Mouse (Mus musculus): ENCODE measurements around the gene Mob1b. TPM values are rescaled to one million over a fixed set of nuclear protein-coding genes. Genes with fewer than 3 reads are reported as not detected.

Gene Mob1b
- total and polyA plus RNA-seq, 2 experiments from 2014 or later, result 7.8 to 14.9 TPM

- H3K4me1 ChIP-seq (ENCODE audit: insufficient read depth), result no peaks in the 10 kb centered on the region
- DNase-seq, result no peak
- no peak overlapping the region for H3K4me3 ChIP-seq (ENCODE audit: low read depth, low read length)
- no peaks in the 10 kb centered on the region for H3K27me3 ChIP-seq (ENCODE audit: insufficient read depth, low read length)
- no peak overlapping the region for H3K4me2 ChIP-seq (ENCODE audit: low read depth)
- ATAC-seq, result no peak
- no peak overlapping the region for H3K27ac ChIP-seq (ENCODE audit: low read depth, low read length)
- WGBS, result 92% methylated on average over 9 of the region's 9 CpGs
- H3K36me3 ChIP-seq (ENCODE audit: insufficient read depth), result no peaks in the 10 kb centered on the region
- no peak for TF ChIP-seq CTCF (IDR thresholded peaks at IDR 0.05; ENCODE audit: low read depth)
- no peaks in the 10 kb centered on the region for H3K9me3 ChIP-seq (ENCODE audit: low read length)
- no peak overlapping the region for H3K9ac ChIP-seq
Observed at GRCm38 (mm10) chr5:88683706-88684105, 36.9 kb upstream of the Mob1b start.

DNA sequence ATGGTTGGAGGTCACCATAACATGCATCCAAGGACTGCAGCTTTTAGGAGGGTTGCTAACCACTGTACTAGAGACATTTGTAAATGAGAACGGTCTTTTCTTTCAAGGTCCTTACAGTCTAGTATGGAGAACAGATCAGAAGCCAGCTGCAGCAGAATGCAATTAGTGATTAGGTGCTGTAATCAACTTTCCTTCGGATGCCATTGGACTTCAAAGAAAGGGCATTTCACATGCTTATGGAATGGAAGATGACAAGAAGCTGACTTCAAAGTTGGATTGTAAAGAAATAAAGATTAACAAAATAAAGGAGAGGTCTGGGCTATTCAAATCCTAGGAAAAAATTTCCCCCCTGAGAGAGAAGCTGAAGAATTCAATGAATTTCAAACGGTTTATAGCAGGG, 36.4 kb upstream of the Mob1b start:
- ATAC-seq, result no peak
- Histone ChIP-seq H3K27ac (ENCODE audit: low read depth, low read length) (no peak overlapping the region), H3K4me1 (ENCODE audit: insufficient read depth) (no peaks in the 10 kb centered on the region), H3K9me3 (ENCODE audit: low read length) (no peaks in the 10 kb centered on the region), H3K27me3 (ENCODE audit: insufficient read depth, low read length) (no peaks in the 10 kb centered on the region), H3K4me2 (ENCODE audit: low read depth) (no peak overlapping the region), H3K36me3 (ENCODE audit: insufficient read depth) (no peaks in the 10 kb centered on the region), H3K4me3 (ENCODE audit: low read depth, low read length) (no peak overlapping the region), H3K9ac (no peak overlapping the region)
- DNase-seq, result no peak
- no peak for TF ChIP-seq CTCF (IDR thresholded peaks at IDR 0.05; ENCODE audit: low read depth)
- WGBS, result 37% methylated on average over 3 of the region's 3 CpGs

GRCm38 (mm10) chr5:88685306-88685705, 35.3 kb upstream of the Mob1b start:
- no peaks in the 10 kb centered on the region for H3K9me3 ChIP-seq (ENCODE audit: low read length)
- no peaks in the 10 kb centered on the region for H3K4me1 ChIP-seq (ENCODE audit: insufficient read depth)
- no peaks in the 10 kb centered on the region for H3K36me3 ChIP-seq (ENCODE audit: insufficient read depth)
- TF ChIP-seq CTCF (IDR thresholded peaks at IDR 0.05; ENCODE audit: low read depth), result no peak
- no peak for ATAC-seq
- DNase-seq, result no peak
- H3K27ac ChIP-seq (ENCODE audit: low read depth, low read length), result no peak overlapping the region
- no peaks in the 10 kb centered on the region for H3K27me3 ChIP-seq (ENCODE audit: insufficient read depth, low read length)
- no peak overlapping the region for H3K4me3 ChIP-seq (ENCODE audit: low read depth, low read length)
- no peak overlapping the region for H3K4me2 ChIP-seq (ENCODE audit: low read depth)
- WGBS, result 16% methylated on average over 6 of the region's 6 CpGs
- no peak overlapping the region for H3K9ac ChIP-seq

- TF ChIP-seq CTCF (IDR thresholded peaks at IDR 0.05; ENCODE audit: low read depth), result no peak
- Histone ChIP-seq H3K4me1 (ENCODE audit: insufficient read depth) (no peaks in the 10 kb centered on the region), H3K9me3 (ENCODE audit: low read length) (no peaks in the 10 kb centered on the region), H3K4me2 (ENCODE audit: low read depth) (no peak overlapping the region), H3K27me3 (ENCODE audit: insufficient read depth, low read length) (no peaks in the 10 kb centered on the region), H3K27ac (ENCODE audit: low read depth, low read length) (no peak overlapping the region), H3K9ac (no peak overlapping the region), H3K36me3 (ENCODE audit: insufficient read depth) (no peaks in the 10 kb centered on the region), H3K4me3 (ENCODE audit: low read depth, low read length) (no peak overlapping the region)
- no peak for DNase-seq
- 73% methylated on average over 6 of the region's 6 CpGs for WGBS
- no peak for ATAC-seq
Observed at GRCm38 (mm10) chr5:88685745-88686299, 34.8 kb upstream of the Mob1b start.

DNA sequence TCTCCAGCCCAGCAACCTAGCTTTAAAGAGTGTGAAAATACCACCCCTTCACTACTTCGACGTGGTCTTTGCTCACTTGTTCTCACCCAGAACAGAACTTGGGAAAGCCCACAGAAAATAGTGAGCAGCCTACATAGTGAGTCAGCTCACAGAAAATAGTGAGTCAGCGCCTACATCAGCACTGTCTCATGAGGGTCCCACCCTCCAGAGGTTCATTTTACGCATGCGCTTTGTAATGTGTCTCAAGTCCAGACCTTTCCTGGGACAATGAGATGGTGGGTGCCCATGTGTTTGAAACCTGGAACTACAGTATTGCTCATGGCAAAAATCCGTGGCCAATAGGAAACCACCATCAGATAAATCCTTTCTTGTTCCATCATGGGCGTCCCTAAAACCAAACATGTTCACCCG, 32.7 kb upstream of the Mob1b start:
- DNase-seq (no peak), ATAC-seq (no peak)
- Histone ChIP-seq H3K4me1 (ENCODE audit: insufficient read depth) (no peaks in the 10 kb centered on the region), H3K9ac (no peak overlapping the region), H3K27me3 (ENCODE audit: insufficient read depth, low read length) (no peaks in the 10 kb centered on the region), H3K27ac (ENCODE audit: low read depth, low read length) (no peak overlapping the region), H3K4me3 (ENCODE audit: low read depth, low read length) (no peak overlapping the region), H3K9me3 (ENCODE audit: low read length) (no peaks in the 10 kb centered on the region), H3K4me2 (ENCODE audit: low read depth) (no peak overlapping the region), H3K36me3 (ENCODE audit: insufficient read depth) (no peaks in the 10 kb centered on the region)
- TF ChIP-seq CTCF (IDR thresholded peaks at IDR 0.05; ENCODE audit: low read depth), result no peak
- 87% methylated on average over 8 of the region's 8 CpGs for WGBS

DNA sequence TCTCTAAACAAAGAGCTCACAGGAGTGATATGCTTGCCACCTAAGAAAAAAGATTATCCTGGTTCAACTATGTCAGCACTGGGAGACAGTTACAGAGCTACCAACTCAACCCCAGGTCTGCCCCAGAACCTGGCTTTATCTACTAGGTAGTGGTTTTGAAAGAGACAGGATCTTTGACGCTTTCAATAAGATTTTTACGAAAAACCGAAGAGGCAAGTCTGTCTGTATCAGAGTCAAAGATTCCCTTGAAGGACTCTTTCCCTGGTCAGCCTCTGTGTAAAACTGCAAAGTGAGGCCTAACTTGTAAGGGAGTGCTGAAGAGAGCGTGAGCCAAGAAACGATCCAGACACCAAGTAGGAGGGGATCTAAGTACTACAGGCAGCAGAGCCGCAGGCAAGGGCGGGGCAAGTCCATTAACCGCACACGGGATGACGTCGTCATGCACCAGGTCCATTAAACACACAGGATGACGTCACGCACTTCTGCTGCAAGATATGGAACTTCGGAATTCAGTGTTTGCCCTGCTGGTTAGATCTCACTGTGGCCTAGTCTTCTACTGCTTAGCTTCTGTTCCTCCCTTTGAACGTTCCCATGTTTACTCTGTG, 32.0 kb upstream of the Mob1b start:
- Histone ChIP-seq H3K36me3 (ENCODE audit: insufficient read depth) (no peaks in the 10 kb centered on the region), H3K27me3 (ENCODE audit: insufficient read depth, low read length) (no peaks in the 10 kb centered on the region), H3K9ac (no peak overlapping the region), H3K27ac (ENCODE audit: low read depth, low read length) (no peak overlapping the region), H3K4me2 (ENCODE audit: low read depth) (no peak overlapping the region), H3K9me3 (ENCODE audit: low read length) (no peaks in the 10 kb centered on the region), H3K4me1 (ENCODE audit: insufficient read depth) (no peaks in the 10 kb centered on the region), H3K4me3 (ENCODE audit: low read depth, low read length) (no peak overlapping the region)
- no peak for TF ChIP-seq CTCF (IDR thresholded peaks at IDR 0.05; ENCODE audit: low read depth)
- ATAC-seq, result 0 out of 2 replicates have a peak, but pooled peaks have one; percentile 20
- no peak for DNase-seq
- 79% methylated on average over 15 of the region's 15 CpGs for WGBS

DNA sequence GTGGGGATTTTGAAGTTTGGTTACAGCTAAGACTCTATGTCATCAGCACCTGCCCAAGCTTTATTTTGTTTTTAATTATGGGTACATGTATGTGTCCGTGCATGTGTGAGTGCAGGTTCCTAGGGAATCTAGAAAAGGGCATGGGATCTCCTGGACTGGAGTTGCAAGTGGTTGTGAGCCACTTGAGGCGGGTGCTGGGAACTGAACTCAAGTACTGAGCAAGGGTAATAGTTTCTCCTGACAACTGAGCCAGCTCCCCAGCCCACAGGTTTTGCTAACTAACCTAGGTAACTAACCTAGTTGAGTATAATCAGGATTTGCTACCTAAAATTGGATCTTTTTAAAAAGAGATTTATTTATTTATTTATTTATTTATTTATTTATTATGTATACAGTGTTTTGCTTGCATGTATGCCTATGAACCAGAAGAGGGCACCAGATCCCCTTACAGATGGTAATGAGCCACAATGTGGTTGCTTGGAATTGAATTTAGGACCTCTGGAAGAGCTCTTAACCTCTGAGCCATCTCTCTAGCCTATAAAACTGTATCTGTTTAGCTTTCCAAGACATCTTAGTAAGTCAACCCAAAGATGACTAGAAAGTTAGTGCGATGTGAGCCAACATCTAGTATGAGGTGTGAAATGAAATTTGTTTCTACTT, 31.2 kb upstream of the Mob1b start:
- Histone ChIP-seq H3K27me3 (ENCODE audit: insufficient read depth, low read length) (no peaks in the 10 kb centered on the region), H3K36me3 (ENCODE audit: insufficient read depth) (no peaks in the 10 kb centered on the region), H3K27ac (ENCODE audit: low read depth, low read length) (no peak overlapping the region), H3K4me1 (ENCODE audit: insufficient read depth) (no peaks in the 10 kb centered on the region), H3K9ac (no peak overlapping the region), H3K9me3 (ENCODE audit: low read length) (no peaks in the 10 kb centered on the region), H3K4me3 (ENCODE audit: low read depth, low read length) (no peak overlapping the region), H3K4me2 (ENCODE audit: low read depth) (no peak overlapping the region)
- WGBS, result 82% methylated on average over 3 of the region's 3 CpGs
- ATAC-seq (peak; percentile 53; the same call in 1 of the 2 replicates), DNase-seq (peak; percentile 59)
- TF ChIP-seq CTCF (IDR thresholded peaks at IDR 0.05; ENCODE audit: low read depth), result peak; percentile 69

Measured in forebrain, postnatal 0 days (tissue).